Mouse (Mus musculus) A20 (cell line): ENCODE measurements around the gene Gpbar1.
"Not testable (repeated sequence)": the region's sequence is repeated elsewhere in the genome, so short reads cannot be mapped to it uniquely, and the experiment has no call there.

ENCODE experiments used
- DNase-seq: peaks from one replicate; pipeline ENCODE4 v3.0.0-alpha.2; 2011; ENCODE audit warnings: low read depth, low spot score

Gpbar1 gene

DNA sequence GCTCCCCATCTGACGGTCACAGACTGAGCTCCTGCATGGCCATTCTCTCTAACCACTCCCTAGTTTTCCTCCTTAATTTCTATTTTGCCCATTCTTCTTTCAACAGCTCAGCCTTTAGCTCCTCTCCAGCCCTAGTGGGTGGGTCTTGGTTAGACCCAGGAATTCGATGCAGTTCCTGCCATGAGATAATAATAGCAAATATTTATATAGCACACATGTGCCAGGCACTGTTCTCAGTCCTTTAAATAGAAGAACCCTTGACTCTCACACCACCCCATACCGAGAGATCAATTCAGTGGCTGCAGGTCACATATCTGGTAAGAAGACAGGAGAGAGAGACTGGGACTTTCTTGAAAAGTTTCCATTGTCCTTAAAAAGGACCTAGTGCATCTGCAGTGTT lies 43.0 kb downstream of the Gpbar1 start:
- DNase-seq: no peak

DNA sequence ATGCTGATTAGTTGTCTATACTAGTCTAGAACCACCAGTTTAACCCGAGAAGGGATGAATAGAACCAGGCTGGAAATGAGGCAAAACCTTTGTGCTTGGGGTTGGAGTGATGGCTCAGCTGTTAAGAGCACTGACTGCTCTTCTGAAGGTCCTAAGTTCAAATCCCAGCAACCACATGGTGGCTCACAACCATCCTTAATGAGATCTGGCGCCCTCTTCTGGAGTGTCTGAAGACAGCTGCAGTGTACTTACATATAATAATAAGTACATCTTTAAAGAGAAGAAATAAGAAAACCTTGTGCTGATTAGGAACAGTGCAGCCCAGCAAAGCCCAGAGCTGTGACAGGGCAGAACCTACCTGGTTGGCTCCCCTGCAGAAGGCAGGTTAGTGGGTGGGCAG lies 48.6 kb downstream of the Gpbar1 start:
- not testable (repeated sequence) for DNase-seq
